Mouse (Mus musculus) E14TG2a.4 (cell line): ENCODE measurements around the gene Zfp553.

Experiments
- CTCF ChIP-seq: conservative IDR thresholded peaks from 2 replicates; pipeline ENCODE4 v1.5.1; 2014; ENCODE audit warnings: low read length
- NANOG ChIP-seq: IDR thresholded peaks from 2 replicates; pipeline ENCODE4 v1.6.1; 2014; ENCODE audit warnings: borderline replicate concordance, low read length, mixed read lengths
- POU5F1 ChIP-seq: IDR thresholded peaks from 2 replicates; pipeline ENCODE4 v1.6.1; 2014; ENCODE audit warnings: low read length, borderline replicate concordance

- TF ChIP-seq NANOG (no peak), CTCF (no peak), POU5F1 (no peak)
Observed at GRCm38 (mm10) chr7:127218670-127219069, 14.2 kb upstream of the Zfp553 start.
